Mouse (Mus musculus): Measurements from ENCODE around the gene Smpd2.

- TF ChIP-seq POLR2A (IDR thresholded peaks at IDR 0.05; ENCODE audit: insufficient read length, low read depth) (no peak), MAX (IDR thresholded peaks at IDR 0.05; ENCODE audit: low read depth) (no peak), REST (IDR thresholded peaks at IDR 0.05; ENCODE audit: insufficient read depth, insufficient read length) (no peak), CEBPB (IDR thresholded peaks at IDR 0.05; ENCODE audit: insufficient read depth, poor library complexity, severe bottlenecking) (no peak), TCF12 (IDR thresholded peaks at IDR 0.05; ENCODE audit: insufficient read depth, poor library complexity, severe bottlenecking) (no peak), USF1 (IDR thresholded peaks at IDR 0.05; ENCODE audit: low read depth) (peak; percentile 1), MYOD1 (IDR thresholded peaks at IDR 0.05; ENCODE audit: control insufficient read depth in 1 of 3, insufficient read length in 2 of 3, low read depth in 2 of 3) (no peak), E2F4 (IDR thresholded peaks at IDR 0.05; ENCODE audit: insufficient read depth) (no peak), POLR2AphosphoS2 (IDR thresholded peaks at IDR 0.05; ENCODE audit: insufficient read length, low read depth) (no peak)
These were observed 327 bp upstream of the Smpd2 start for GRCm38 (mm10) chr10:41490518-41490873.
